ENCODE assay signal across 8 mouse cellular contexts in the genomic region with DNA sequence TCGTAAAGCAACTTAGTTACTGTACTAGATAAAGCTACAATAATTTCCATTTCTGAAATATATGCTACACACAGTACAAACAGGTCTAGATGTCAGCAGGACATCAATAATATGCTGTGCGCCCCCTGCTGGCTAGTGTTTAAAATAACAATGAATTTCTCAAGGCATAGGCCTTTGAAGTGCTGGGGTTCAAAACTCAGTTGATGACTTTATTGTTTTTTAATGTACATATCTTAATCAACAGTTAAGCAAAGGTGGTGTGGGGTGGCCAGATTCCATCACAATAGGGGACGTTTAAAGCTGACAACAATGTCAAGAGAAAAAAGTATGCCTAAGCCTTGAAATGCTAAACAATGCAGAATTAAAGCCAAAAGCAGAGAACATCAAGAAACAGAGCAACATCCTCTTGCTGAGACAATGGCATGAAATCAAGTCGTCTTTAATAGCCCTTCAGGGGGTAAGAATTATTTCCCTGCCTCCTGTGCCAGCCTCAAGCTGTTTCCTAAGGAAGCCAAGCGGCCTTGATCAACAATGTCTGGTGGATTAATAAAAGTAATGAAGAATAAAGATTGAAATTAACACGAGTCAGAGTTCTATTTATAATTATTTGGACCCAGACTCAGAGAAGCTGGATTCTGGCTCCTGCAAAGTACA. TPM values are rescaled to one million over a fixed set of nuclear protein-coding genes. Genes with fewer than 3 reads are reported as not detected.
A peak's percentile ranks its signal among the peaks of the same experiment; 100 is the strongest.
DNase-seq lines count a peak whose midpoint lies in the region; ATAC-seq lines count a peak whose summit lies in the region.

No protein-coding gene starts in this region.

- no peak overlapping the region for H3K4me2 ChIP-seq in midbrain, embryonic 16.5 days (ENCODE audit: low read length)
- peak overlapping the region; percentile 98 for H3K4me2 ChIP-seq in hindbrain, embryonic 15.5 days
- peak overlapping the region; percentile 94 for H3K4me2 ChIP-seq in liver, embryonic 15.5 days

- H3K9me3 ChIP-seq in midbrain, embryonic 10.5 days (replicated peaks), result no peaks in the 10 kb centered on the region
- H3K9me3 ChIP-seq in midbrain, embryonic 16.5 days (replicated peaks; ENCODE audit: control insufficient read depth, low read length, poor library complexity, severe bottlenecking), result no peaks in the 10 kb centered on the region
- no peaks in the 10 kb centered on the region for H3K9me3 ChIP-seq in hindbrain, embryonic 15.5 days
- no peaks in the 10 kb centered on the region for H3K9me3 ChIP-seq in liver, embryonic 15.5 days (replicated peaks)

- H3K9ac ChIP-seq in midbrain, embryonic 16.5 days (ENCODE audit: low read depth, low read length), result no peak overlapping the region
- no peak overlapping the region for H3K9ac ChIP-seq in hindbrain, embryonic 15.5 days
- no peak overlapping the region for H3K9ac ChIP-seq in liver, embryonic 15.5 days

- H3K27ac ChIP-seq in midbrain, embryonic 10.5 days (replicated peaks), result no peak overlapping the region
- H3K27ac ChIP-seq in midbrain, embryonic 16.5 days (ENCODE audit: low read length), result no peak overlapping the region
- no peak overlapping the region for H3K27ac ChIP-seq in hindbrain, embryonic 15.5 days (replicated peaks)
- H3K27ac ChIP-seq in liver, embryonic 15.5 days (replicated peaks), result no peak overlapping the region

- no peak for ATAC-seq in midbrain, embryonic 16.5 days
- ATAC-seq in erythroid progenitor cell, adult 5-6 weeks (replicated peaks; ENCODE audit: low FRiP score, poor library complexity, severe bottlenecking), result 0 out of 2 replicates have a peak, but pooled peaks have one; percentile 61
- ATAC-seq in hindbrain, embryonic 15.5 days (ENCODE audit: low FRiP score, low read depth), result no peak
- no peak for ATAC-seq in liver, embryonic 15.5 days (ENCODE audit: insufficient read depth)

- peak; percentile 49 for DNase-seq in midbrain, embryonic 10.5 days (ENCODE audit: low spot score)
- DNase-seq in adrenal gland, postnatal 4 days (ENCODE audit: low spot score in 2 of 2), result peak; percentile 45 to 69
- peak; percentile 35 for DNase-seq in ovary, adult 18-20 months (ENCODE audit: low spot score)
- DNase-seq in thymus, postnatal 25 days, result peak; percentile 82

- no peaks in the 10 kb centered on the region for H3K36me3 ChIP-seq in midbrain, embryonic 10.5 days
- no peaks in the 10 kb centered on the region for H3K36me3 ChIP-seq in midbrain, embryonic 16.5 days (ENCODE audit: control insufficient read depth, insufficient read depth, low read length)
- H3K36me3 ChIP-seq in hindbrain, embryonic 15.5 days, result no peaks in the 10 kb centered on the region
- no peaks in the 10 kb centered on the region for H3K36me3 ChIP-seq in liver, embryonic 15.5 days (replicated peaks)

- H3K4me3 ChIP-seq in midbrain, embryonic 10.5 days, result no peak overlapping the region
- no peak overlapping the region for H3K4me3 ChIP-seq in midbrain, embryonic 16.5 days (ENCODE audit: low read depth, low read length)
- no peak overlapping the region; the same call in 1 of the 2 replicates for H3K4me3 ChIP-seq in hindbrain, embryonic 15.5 days
- H3K4me3 ChIP-seq in liver, embryonic 15.5 days (replicated peaks), result peak overlapping the region; percentile 72

- WGBS in midbrain, embryonic 10.5 days, result 25% methylated on average over 6 of the region's 6 CpGs
- WGBS in midbrain, embryonic 16.5 days, result 23% methylated on average over 6 of the region's 6 CpGs
- 21% methylated on average over 6 of the region's 6 CpGs for WGBS in hindbrain, embryonic 15.5 days
- 17% methylated on average over 6 of the region's 6 CpGs for whole genome bisulfite sequencing in liver, embryonic 15.5 days (ENCODE audit: insufficient replicate concordance)

- H3K4me1 ChIP-seq in midbrain, embryonic 10.5 days, result peaks cover 20% of the 10 kb centered on the region
- peaks cover 10% of the 10 kb centered on the region for H3K4me1 ChIP-seq in midbrain, embryonic 16.5 days (ENCODE audit: control insufficient read depth, insufficient read depth, low read length)
- peaks cover 21% of the 10 kb centered on the region for H3K4me1 ChIP-seq in hindbrain, embryonic 15.5 days (replicated peaks)
- peaks cover 26% of the 10 kb centered on the region for H3K4me1 ChIP-seq in liver, embryonic 15.5 days (replicated peaks)

- peaks cover 42% of the 10 kb centered on the region for H3K27me3 ChIP-seq in midbrain, embryonic 10.5 days (ENCODE audit: low read depth, poor library complexity, severe bottlenecking)
- H3K27me3 ChIP-seq in midbrain, embryonic 16.5 days (ENCODE audit: control insufficient read depth, insufficient read depth, low read depth, low read length), result no peaks in the 10 kb centered on the region; the same call in none of the 2 replicates
- peaks cover 8% of the 10 kb centered on the region; the same call in 1 of the 2 replicates for H3K27me3 ChIP-seq in hindbrain, embryonic 15.5 days
- H3K27me3 ChIP-seq in liver, embryonic 15.5 days, result peaks cover 27% of the 10 kb centered on the region

RNA-seq across cellular contexts. Expression of a gene that starts 2.0 kb away (rescaled TPM):
- polyA plus RNA-seq in midbrain, embryonic 10.5 days (2016; fragmentation: Nextera tagmentation; extraction: Ambion mirVana), result 7.2 and 7.4 TPM in 2 replicates
- polyA plus RNA-seq in midbrain, embryonic 16.5 days (2015; fragmentation: Nextera tagmentation; extraction: Ambion mirVana), result 3.5 and 4.3 TPM in 2 replicates
- total RNA-seq in adrenal gland, postnatal 4 days (2021), result 100 to 1,000 TPM; 214 to 231 TPM
- total RNA-seq in erythroid progenitor cell, adult 5-6 weeks (2015; ENCODE audit: low replicate concordance), result 1.8 and 5.4 TPM in 2 replicates
- 1.0 and 4.7 TPM in 2 replicates for total RNA-seq in erythroid progenitor cell, adult 5-6 weeks (2017; ENCODE audit: low replicate concordance)
- 6.0 and 7.5 TPM in 2 replicates for polyA plus RNA-seq in hindbrain, embryonic 15.5 days (2015; fragmentation: Nextera tagmentation; extraction: Ambion mirVana)
- polyA plus RNA-seq in liver, embryonic 15.5 days (2015; fragmentation: Nextera tagmentation; extraction: Ambion mirVana), result 6.0 TPM in 2 replicates

RNA-seq across cellular contexts. Expression of a gene that starts 43.6 kb away (rescaled TPM):
- 1.2 and 1.8 TPM in 2 replicates for polyA plus RNA-seq in midbrain, embryonic 10.5 days (2016; fragmentation: Nextera tagmentation; extraction: Ambion mirVana)
- 3.3 and 3.7 TPM in 2 replicates for polyA plus RNA-seq in midbrain, embryonic 16.5 days (2015; fragmentation: Nextera tagmentation; extraction: Ambion mirVana)
- 1 to 10 TPM; 5.6 to 8.2 TPM for total RNA-seq in adrenal gland, postnatal 4 days (2021)
- not detected in 2 replicates for total RNA-seq in erythroid progenitor cell, adult 5-6 weeks (2015; ENCODE audit: low replicate concordance)
- not detected in 2 replicates for total RNA-seq in erythroid progenitor cell, adult 5-6 weeks (2017; ENCODE audit: low replicate concordance)
- 3.3 and 3.7 TPM in 2 replicates for polyA plus RNA-seq in hindbrain, embryonic 15.5 days (2015; fragmentation: Nextera tagmentation; extraction: Ambion mirVana)
- 0.15 and 0.23 TPM in 2 replicates for polyA plus RNA-seq in liver, embryonic 15.5 days (2015; fragmentation: Nextera tagmentation; extraction: Ambion mirVana)
